Mouse (Mus musculus) megakaryocyte-erythroid progenitor cell, adult 5-6 weeks (primary cell): ENCODE results near the gene Taf5l. TPM values are rescaled to one million over a fixed set of nuclear protein-coding genes. Genes with fewer than 3 reads are reported as not detected.
"Not testable (repeated sequence)": the region's sequence is repeated elsewhere in the genome, so short reads cannot be mapped to it uniquely, and the experiment has no call there.

Experiments
- ATAC-seq: replicated peaks from 2 replicates; pipeline ENCODE4 v1.8.0; 2016; ENCODE audit warnings: mild to moderate bottlenecking, inconsistent platforms; ENCODE audit not compliant: severe bottlenecking, poor library complexity, low FRiP score, low TSS enrichment
- total RNA-seq, 2 experiments: library from RNA; stranded (forward) in 1 of 2; stranded (reverse) in 1 of 2; fragments of 200-1000, 215-1000 nt in 1 of 2; fragments of >200 nt in 1 of 2; fragmentation: Nextera tagmentation in 1 of 2; gene quantifications; 2 replicates each; pipeline ENCODE4 v1.2.3; 2014 to 2017

The Taf5l gene
- total RNA-seq, 2 experiments from 2014 or later, result 52.8 to 60.6 TPM

GRCm38 (mm10) chr8:124019782-124020181 lies 1.4 kb downstream of the Taf5l start:
- peak; percentile 80 for ATAC-seq

- ATAC-seq, result no peak
Measured at GRCm38 (mm10) chr8:124014751-124015150, 6.4 kb downstream of the Taf5l start.

- ATAC-seq, result not testable (repeated sequence)
Measured at GRCm38 (mm10) chr8:124014299-124014698, 6.9 kb downstream of the Taf5l start.

GRCm38 (mm10) chr8:124011989-124012586 lies 9.1 kb downstream of the Taf5l start:
- ATAC-seq, result no peak

- no peak for ATAC-seq
Measured at GRCm38 (mm10) chr8:124011580-124011979, 9.6 kb downstream of the Taf5l start.

GRCm38 (mm10) chr8:124007829-124008228 lies 13.4 kb downstream of the Taf5l start:
- ATAC-seq, result no peak

- ATAC-seq, result no peak
Measured at GRCm38 (mm10) chr8:124002546-124003108, 18.6 kb downstream of the Taf5l start.

GRCm38 (mm10) chr8:123999568-123999967 lies 21.6 kb downstream of the Taf5l start:
- peak; percentile 41; the same call in 1 of the 2 replicates for ATAC-seq

- no peak for ATAC-seq
Measured at GRCm38 (mm10) chr8:123993997-123994396, 27.2 kb downstream of the Taf5l start.

GRCm38 (mm10) chr8:123993597-123993996 lies 27.6 kb downstream of the Taf5l start:
- ATAC-seq, result no peak

- ATAC-seq, result no peak
Measured at GRCm38 (mm10) chr8:123992587-123992986, 28.6 kb downstream of the Taf5l start.

GRCm38 (mm10) chr8:123990277-123991049 lies 30.7 kb downstream of the Taf5l start:
- ATAC-seq, result peak; percentile 67

GRCm38 (mm10) chr8:123989128-123989527 lies 32.1 kb downstream of the Taf5l start:
- ATAC-seq, result peak; percentile 18

- ATAC-seq, result peak; percentile 75
Measured at GRCm38 (mm10) chr8:123988605-123989038, 32.6 kb downstream of the Taf5l start.

GRCm38 (mm10) chr8:123982826-123983400 lies 38.3 kb downstream of the Taf5l start, which contains the start of gene Abcb10:
Gene Abcb10 (minus strand): TSS chr8:123983122.
- peak; percentile 46 for ATAC-seq

- ATAC-seq, result 0 out of 2 replicates have a peak, but pooled peaks have one; percentile 8
Measured at GRCm38 (mm10) chr8:123982291-123982793, 38.9 kb downstream of the Taf5l start.

- ATAC-seq, result no peak
Measured at GRCm38 (mm10) chr8:123981674-123982073, 39.5 kb downstream of the Taf5l start.

- ATAC-seq, result no peak
Measured at GRCm38 (mm10) chr8:123980239-123980638, 41.0 kb downstream of the Taf5l start.

GRCm38 (mm10) chr8:123978926-123979325 lies 42.3 kb downstream of the Taf5l start:
- ATAC-seq, result peak; percentile 88
